Mouse (Mus musculus) forebrain, embryonic 15.5 days (tissue): ENCODE measurements around the gene Rbfox1. TPM values are rescaled to one million over a fixed set of nuclear protein-coding genes. Genes with fewer than 3 reads are reported as not detected.

ENCODE experiments used
- ATAC-seq: fragments of 200-750 bp; cut with Nextera tagmentation; replicated peaks from 2 replicates; pipeline ENCODE4 v1.8.0; 2017; ENCODE audit warnings: mild to moderate bottlenecking, moderate TSS enrichment, moderate library complexity
- H3K27ac ChIP-seq: fragments of 300-500 bp; sonication (generic); replicated peaks from 2 replicates; pipeline ENCODE4 v1.5.1; 2015; ENCODE audit warnings: mild to moderate bottlenecking, inconsistent platforms
- H3K27me3 ChIP-seq: fragments of 300-500 bp; sonication (generic); 2 replicates; pipeline ENCODE4 v1.6.1; 2015; ENCODE audit warnings: inconsistent platforms
- H3K36me3 ChIP-seq: fragments of 300-500 bp; sonication (generic); 2 replicates; pipeline ENCODE4 v1.6.1; 2015; ENCODE audit warnings: mild to moderate bottlenecking, inconsistent platforms
- H3K4me1 ChIP-seq: fragments of 300-500 bp; sonication (generic); 2 replicates; pipeline ENCODE4 v1.6.1; 2015; ENCODE audit warnings: inconsistent platforms
- H3K4me2 ChIP-seq: fragments of 300-500 bp; sonication (generic); replicated peaks from 2 replicates; pipeline ENCODE4 v1.6.1; 2015; ENCODE audit warnings: mild to moderate bottlenecking, inconsistent platforms
- H3K4me3 ChIP-seq: fragments of 300-500 bp; sonication (generic); 2 replicates; pipeline ENCODE4 v1.5.1; 2015; ENCODE audit warnings: mild to moderate bottlenecking, inconsistent platforms
- H3K9ac ChIP-seq: fragments of 300-500 bp; sonication (generic); replicated peaks from 2 replicates; pipeline ENCODE4 v1.6.1; 2015; ENCODE audit warnings: mild to moderate bottlenecking, inconsistent platforms
- H3K9me3 ChIP-seq: fragments of 300-500 bp; sonication (generic); 2 replicates; pipeline ENCODE4 v1.6.1; 2016; ENCODE audit warnings: inconsistent platforms
- WGBS: fragments of 180-500 bp; shearing (Covaris S2); methylation state at CpG from one replicate; pipeline ENCODE4 v1.1.7; 2015; ENCODE audit warnings: mixed read lengths; 5-methylcytosine and 5-hydroxymethylcytosine counted together
- polyA plus RNA-seq: library from polyadenylated mRNA; unstranded; fragments of >200 nt; fragmentation: Nextera tagmentation; extraction: Ambion mirVana; gene quantifications from 2 replicates; pipeline ENCODE4 v1.2.1, GENCODE M21; 2015

Gene Rbfox1
- polyA plus RNA-seq, 1 experiment from 2014 or later, result 173 TPM

DNA sequence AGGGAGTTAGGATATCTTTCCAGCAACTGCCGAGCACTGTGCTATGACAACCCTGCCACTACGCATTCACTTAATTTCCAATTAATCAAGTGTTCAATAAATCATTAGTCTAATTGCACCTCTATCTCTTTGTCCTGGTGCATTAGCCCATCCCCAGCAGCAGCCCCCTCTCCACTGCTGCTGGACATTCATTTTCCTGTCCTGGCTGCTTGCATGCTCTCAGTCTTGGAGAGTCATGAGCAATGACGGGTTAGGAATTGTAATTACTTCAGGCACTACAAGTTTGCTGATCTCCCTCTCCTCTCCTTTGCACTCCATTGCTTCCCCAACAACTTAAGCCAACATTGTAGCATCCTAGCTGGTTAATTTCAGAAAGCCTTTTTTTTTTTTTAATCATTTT lies 646.3 kb downstream of the Rbfox1 start:
- WGBS, result 27% methylated on average over 3 of the region's 3 CpGs
- H3K4me2 ChIP-seq, result no peak overlapping the region
- ATAC-seq, result no peak
- H3K4me3 ChIP-seq, result no peak overlapping the region
- no peak overlapping the region for H3K27ac ChIP-seq
- H3K36me3 ChIP-seq, result no peaks in the 10 kb centered on the region
- no peaks in the 10 kb centered on the region for H3K27me3 ChIP-seq
- no peaks in the 10 kb centered on the region for H3K9me3 ChIP-seq
- peaks cover 17% of the 10 kb centered on the region for H3K4me1 ChIP-seq
- no peak overlapping the region for H3K9ac ChIP-seq

DNA sequence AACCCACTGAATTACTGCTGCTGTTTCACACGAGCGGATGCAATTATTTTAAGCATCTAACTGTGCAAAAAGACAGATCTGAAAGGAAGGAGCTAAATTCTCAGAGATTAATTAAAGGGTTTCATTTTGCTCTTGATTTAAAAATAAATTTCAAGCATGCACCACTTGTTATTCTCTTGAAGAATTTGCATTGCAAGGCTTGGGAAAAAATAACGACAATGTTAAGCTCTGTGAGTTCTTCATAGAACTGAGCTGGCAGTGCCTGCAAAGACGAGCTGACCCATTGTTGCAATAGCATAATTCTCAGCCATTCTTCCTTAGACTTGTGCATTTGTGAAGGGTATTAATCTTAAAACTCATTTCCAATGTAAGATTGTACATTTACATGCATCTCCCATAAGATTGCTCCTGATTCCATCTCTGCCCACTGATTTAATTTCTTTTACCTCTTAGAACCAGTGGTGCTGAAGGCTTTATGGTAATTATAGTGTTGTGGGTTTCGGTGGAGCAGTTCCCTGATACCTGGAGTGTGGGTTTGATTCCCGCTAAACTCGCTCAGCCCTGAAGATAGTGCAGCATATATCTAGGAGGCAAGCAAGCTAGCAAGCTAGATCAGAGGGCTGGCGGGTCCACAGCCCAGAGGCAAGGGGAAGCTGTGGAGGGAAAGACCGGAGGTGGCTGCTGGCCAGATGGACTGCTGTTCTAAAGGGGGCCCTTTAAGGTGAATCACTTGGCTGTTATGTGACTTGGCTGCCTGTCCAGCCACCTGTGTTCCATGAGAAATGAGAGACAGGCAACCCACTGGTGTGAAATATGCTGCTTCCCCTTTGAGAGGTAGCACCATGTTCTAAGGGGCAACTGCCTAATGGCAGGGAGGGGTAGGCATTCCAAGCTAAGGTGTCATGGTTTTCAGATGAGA lies 647.2 kb downstream of the Rbfox1 start:
- no peak overlapping the region for H3K4me2 ChIP-seq

DNA sequence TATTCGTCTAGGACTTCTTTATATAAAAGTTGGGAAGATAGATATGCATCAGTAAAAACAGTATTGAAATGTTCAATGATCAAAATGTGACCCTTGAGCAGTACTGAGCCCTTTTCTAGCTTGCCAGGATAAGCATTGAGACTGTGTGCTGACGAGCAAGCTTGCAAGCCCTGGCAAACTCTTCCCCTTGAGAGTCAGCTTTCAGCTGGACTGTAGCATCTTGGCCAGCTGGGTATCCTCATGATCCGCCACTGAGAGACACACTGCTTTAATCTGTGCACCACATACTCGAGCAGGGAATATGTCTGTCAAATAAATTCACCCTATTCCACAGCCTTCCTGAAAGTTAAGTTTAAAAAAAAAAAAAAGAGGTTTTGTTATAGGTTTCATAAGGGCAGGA lies 670.6 kb downstream of the Rbfox1 start:
- Histone ChIP-seq H3K9ac (no peak overlapping the region), H3K4me1 (no peaks in the 10 kb centered on the region), H3K9me3 (no peaks in the 10 kb centered on the region), H3K36me3 (no peaks in the 10 kb centered on the region), H3K27ac (no peak overlapping the region), H3K4me3 (no peak overlapping the region), H3K4me2 (no peak overlapping the region), H3K27me3 (no peaks in the 10 kb centered on the region)
- ATAC-seq, result no peak
- WGBS, result 55% methylated on average over 4 of the region's 4 CpGs

More for the DNA sequence above, 647.2 kb downstream of the Rbfox1 start:
- 30% methylated on average over 9 of the region's 9 CpGs for WGBS
- no peaks in the 10 kb centered on the region for H3K36me3 ChIP-seq
- H3K4me3 ChIP-seq, result no peak overlapping the region
- no peaks in the 10 kb centered on the region for H3K9me3 ChIP-seq
- H3K4me1 ChIP-seq, result peaks cover 17% of the 10 kb centered on the region
- no peak overlapping the region for H3K9ac ChIP-seq
- ATAC-seq, result 0 out of 2 replicates have a peak, but pooled peaks have one; percentile 29
- H3K27me3 ChIP-seq, result no peaks in the 10 kb centered on the region
- H3K27ac ChIP-seq, result 0 out of 2 replicates have a peak overlapping the region, but pooled peaks have one; percentile 23

DNA sequence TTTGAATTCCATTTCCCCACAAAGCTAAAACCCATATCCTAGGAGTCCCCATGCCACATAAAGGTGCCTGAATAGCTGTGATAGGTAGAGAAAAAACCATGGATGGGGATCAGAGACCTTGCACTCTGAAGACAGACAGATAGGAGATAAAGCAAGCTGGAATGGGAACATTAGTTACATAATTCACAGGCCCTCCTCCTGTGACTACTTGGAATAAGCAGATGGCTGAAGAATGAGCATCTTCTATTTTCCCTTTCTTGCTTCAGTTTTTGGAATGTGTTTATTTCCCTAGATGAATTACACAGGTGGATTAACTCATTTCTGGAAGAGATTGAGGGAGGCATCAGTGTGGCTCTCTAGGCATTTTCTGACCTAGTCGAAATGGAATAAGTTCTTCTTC lies 672.6 kb downstream of the Rbfox1 start:
- Histone ChIP-seq H3K4me3 (no peak overlapping the region), H3K4me1 (no peaks in the 10 kb centered on the region), H3K27ac (no peak overlapping the region), H3K9ac (no peak overlapping the region), H3K4me2 (no peak overlapping the region), H3K9me3 (no peaks in the 10 kb centered on the region), H3K36me3 (no peaks in the 10 kb centered on the region), H3K27me3 (no peaks in the 10 kb centered on the region)
- no peak for ATAC-seq
- 90% methylated on average over 1 of the region's 1 CpGs for WGBS

DNA sequence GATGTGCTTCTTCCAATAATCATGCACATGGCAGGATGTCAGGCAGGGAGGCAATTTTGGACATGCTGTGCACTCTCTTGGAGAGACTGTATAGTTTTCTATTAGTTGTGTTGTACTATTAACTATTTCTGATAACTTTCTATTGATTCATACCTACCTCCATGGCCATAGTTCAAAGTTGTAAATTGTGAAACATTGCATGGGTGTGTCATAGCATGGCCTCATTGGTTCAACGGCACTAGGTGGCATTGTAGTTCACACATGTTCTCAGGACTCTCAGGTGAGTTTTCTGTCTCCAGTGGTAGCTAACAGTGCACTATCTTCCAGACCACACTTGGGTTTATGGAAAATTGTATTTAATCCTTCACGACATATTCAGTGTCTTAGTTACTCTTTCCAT lies 699.5 kb downstream of the Rbfox1 start:
- ATAC-seq, result no peak
- Histone ChIP-seq H3K27ac (no peak overlapping the region), H3K4me3 (no peak overlapping the region), H3K9ac (no peak overlapping the region), H3K27me3 (no peaks in the 10 kb centered on the region), H3K36me3 (no peaks in the 10 kb centered on the region), H3K4me1 (no peaks in the 10 kb centered on the region), H3K4me2 (no peak overlapping the region), H3K9me3 (no peaks in the 10 kb centered on the region)
- WGBS, result 94% methylated on average over 2 of the region's 2 CpGs

DNA sequence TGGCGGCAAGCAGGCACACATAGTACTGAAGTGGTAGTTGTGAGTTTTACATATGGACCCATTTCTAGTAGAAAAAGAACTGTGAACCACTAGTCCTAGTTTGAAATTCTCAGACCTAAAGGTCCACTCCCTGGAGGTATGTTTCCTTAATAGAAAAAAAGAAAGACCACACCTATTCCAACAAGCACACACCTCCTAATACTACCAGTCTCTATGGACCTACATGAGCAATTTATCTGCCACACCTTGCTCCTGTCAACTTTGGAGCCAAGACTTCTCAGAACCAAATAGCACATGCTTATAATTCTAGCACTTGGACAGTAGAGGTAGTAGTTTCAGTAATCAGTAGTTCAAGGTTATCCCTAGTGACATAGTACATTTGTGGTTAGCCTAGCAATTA lies 700.0 kb downstream of the Rbfox1 start:
- Histone ChIP-seq H3K4me2 (no peak overlapping the region), H3K9me3 (no peaks in the 10 kb centered on the region), H3K9ac (no peak overlapping the region), H3K27ac (no peak overlapping the region), H3K27me3 (no peaks in the 10 kb centered on the region), H3K36me3 (no peaks in the 10 kb centered on the region), H3K4me1 (no peaks in the 10 kb centered on the region), H3K4me3 (no peak overlapping the region)
- ATAC-seq, result no peak
- WGBS, result 94% methylated on average over 1 of the region's 1 CpGs

DNA sequence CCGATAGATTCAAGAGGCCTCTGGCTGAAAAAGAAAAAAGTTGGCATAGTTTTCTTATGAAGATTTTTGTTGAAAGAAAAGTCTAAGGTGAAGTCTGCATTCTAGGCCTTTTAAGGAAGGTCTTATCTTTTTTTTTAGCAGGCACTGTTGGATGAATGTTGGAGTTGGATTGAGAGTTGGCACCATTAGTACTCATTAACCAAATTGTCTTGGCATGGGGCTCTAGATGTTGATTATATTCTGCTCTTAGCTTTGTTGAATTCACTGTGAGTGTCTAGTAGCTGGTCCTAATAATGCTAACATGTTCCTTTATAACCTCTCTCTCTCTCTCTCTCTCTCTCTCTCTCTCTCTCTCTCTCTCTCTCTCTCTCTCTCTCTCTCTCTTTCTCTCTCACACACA lies 731.4 kb downstream of the Rbfox1 start:
- Histone ChIP-seq H3K4me1 (no peaks in the 10 kb centered on the region), H3K4me3 (no peak overlapping the region), H3K27me3 (no peaks in the 10 kb centered on the region), H3K36me3 (no peaks in the 10 kb centered on the region), H3K27ac (no peak overlapping the region), H3K9ac (no peak overlapping the region), H3K4me2 (no peak overlapping the region), H3K9me3 (no peaks in the 10 kb centered on the region)
- 76% methylated on average over 1 of the region's 1 CpGs for WGBS
- no peak for ATAC-seq

DNA sequence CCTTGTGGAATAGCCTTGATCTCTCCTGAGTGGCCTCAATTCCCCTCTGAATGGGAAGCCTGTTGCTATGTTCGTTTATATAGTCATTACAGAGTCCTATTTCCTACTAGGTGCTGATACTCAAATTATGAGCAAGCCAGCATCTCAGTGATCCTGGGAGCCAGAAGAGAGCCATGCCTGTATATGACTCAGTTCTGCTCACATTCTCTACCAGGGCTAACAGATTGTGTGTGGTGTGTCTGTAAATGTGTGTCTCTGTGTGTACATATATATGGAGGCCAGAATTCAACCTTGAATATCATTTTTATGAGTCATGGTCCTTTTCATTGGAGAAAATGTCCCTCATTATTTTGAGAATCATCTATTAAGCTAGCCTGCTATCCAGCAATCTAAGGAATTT lies 755.2 kb downstream of the Rbfox1 start:
- ATAC-seq, result no peak
- Histone ChIP-seq H3K27me3 (no peaks in the 10 kb centered on the region), H3K4me3 (no peak overlapping the region), H3K36me3 (no peaks in the 10 kb centered on the region), H3K9ac (no peak overlapping the region), H3K4me2 (no peak overlapping the region), H3K9me3 (no peaks in the 10 kb centered on the region), H3K27ac (no peak overlapping the region), H3K4me1 (no peaks in the 10 kb centered on the region)
- WGBS, result 39% methylated on average over 1 of the region's 1 CpGs

DNA sequence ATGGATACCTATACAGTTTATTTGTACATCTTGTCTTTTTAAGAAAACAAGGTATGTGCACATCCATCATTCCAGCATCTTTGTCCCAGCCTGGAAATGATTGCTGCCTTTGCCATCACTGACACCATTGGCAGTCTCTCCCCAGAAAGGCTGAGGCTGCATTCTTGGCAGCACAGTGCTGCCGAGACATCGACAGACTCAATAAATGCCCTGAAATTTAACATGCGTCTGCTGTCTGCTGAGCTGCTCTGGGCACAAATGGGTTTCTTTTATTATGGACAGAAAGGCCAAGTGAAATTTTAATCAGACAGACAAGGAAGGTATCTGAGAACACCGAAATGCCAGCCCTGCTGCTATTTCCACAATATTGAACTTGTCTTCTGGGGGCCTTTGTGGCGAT lies 761.8 kb downstream of the Rbfox1 start:
- Histone ChIP-seq H3K9ac (no peak overlapping the region), H3K4me2 (no peak overlapping the region), H3K4me1 (peaks cover 11% of the 10 kb centered on the region), H3K9me3 (no peaks in the 10 kb centered on the region), H3K27ac (peak overlapping the region; percentile 45), H3K4me3 (no peak overlapping the region), H3K36me3 (no peaks in the 10 kb centered on the region), H3K27me3 (no peaks in the 10 kb centered on the region)
- ATAC-seq, result 0 out of 2 replicates have a peak, but pooled peaks have one; percentile 57
- WGBS, result 22% methylated on average over 5 of the region's 5 CpGs

DNA sequence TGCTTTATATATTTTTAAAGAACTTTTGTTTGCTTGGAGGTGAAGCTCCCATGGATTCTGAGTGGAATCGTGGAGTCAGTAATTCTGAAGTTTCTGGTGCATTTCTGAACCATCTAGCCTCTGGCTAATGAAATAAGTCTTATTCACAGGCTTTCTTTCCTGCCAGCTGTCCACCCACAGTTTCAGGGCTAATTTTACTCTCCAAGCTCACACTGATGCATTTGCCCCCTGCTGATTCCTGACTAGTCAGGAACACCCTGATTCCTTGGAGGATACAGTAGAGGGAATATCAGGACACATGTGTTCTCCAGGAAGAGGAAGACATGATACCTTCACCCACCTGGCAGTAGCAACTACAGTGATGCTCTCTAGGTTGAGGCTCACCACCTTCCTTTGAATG lies 763.6 kb downstream of the Rbfox1 start:
- no peaks in the 10 kb centered on the region for H3K36me3 ChIP-seq
- H3K9ac ChIP-seq, result no peak overlapping the region
- H3K4me3 ChIP-seq, result no peak overlapping the region
- peaks cover 11% of the 10 kb centered on the region for H3K4me1 ChIP-seq
- no peak overlapping the region for H3K27ac ChIP-seq
- WGBS, result 85% methylated on average over 1 of the region's 1 CpGs
- H3K4me2 ChIP-seq, result no peak overlapping the region
- H3K27me3 ChIP-seq, result no peaks in the 10 kb centered on the region
- no peaks in the 10 kb centered on the region for H3K9me3 ChIP-seq
- no peak for ATAC-seq

DNA sequence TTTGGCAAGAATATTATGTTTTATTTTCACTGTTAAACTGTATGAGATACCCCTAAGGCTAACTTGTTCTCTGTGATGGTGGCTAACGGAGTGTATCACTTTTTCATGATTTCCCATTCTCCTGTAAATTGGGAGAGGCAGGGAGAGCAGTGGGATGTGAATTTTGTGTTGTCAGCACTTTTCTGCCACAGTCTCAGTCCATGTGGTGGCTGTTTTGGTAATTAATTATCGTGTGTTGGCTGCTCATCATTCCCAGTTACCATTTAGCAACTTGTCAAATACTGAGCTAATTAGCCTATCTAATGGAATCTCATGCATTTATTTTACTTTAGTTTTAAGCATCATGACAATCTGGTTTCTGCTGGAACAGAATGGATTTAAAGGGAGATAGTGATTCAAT lies 773.4 kb downstream of the Rbfox1 start:
- H3K4me2 ChIP-seq, result no peak overlapping the region
- H3K27me3 ChIP-seq, result no peaks in the 10 kb centered on the region
- peak; percentile 66 for ATAC-seq
- H3K9ac ChIP-seq, result no peak overlapping the region
- H3K36me3 ChIP-seq, result no peaks in the 10 kb centered on the region
- no peak overlapping the region for H3K27ac ChIP-seq
- 61% methylated on average over 2 of the region's 2 CpGs for WGBS
- H3K4me1 ChIP-seq, result no peaks in the 10 kb centered on the region
- H3K9me3 ChIP-seq, result peaks cover 16% of the 10 kb centered on the region
- no peak overlapping the region for H3K4me3 ChIP-seq

DNA sequence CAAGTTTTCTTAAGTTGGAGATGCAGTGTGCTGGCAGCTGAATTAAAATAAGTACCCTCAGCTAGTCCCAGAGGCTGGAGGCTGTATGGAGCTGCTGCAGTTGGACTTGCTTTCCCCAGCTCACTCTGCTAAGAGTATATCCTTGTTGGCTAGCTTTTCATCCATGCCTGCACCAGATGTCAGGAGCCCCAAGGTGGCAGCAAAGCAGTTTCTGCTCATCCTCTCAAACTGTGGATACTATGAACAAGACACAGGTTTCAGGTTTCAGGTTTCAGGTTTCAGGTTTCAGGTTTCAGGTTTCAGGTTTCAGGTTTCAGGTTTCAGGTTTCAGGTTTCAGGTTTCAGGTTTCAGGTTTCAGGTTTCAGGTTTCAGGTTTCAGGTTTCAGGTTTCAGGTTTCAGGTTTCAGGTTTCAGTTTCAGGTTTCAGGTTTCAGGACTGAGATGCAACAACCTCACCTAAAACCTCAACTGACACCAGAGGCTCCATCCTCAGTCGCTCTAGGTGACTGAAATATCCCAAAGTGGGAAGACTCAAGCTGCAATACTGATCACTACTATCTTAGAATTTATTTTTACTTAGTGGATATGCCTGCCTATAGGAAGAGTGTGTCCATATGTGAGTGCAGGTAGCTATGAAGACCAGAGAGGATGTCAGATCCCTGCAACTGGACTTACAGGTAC lies 801.1 kb downstream of the Rbfox1 start:
- 98% methylated on average over 1 of the region's 1 CpGs for WGBS
- Histone ChIP-seq H3K4me2 (no peak overlapping the region), H3K9me3 (no peaks in the 10 kb centered on the region), H3K27ac (no peak overlapping the region), H3K4me1 (no peaks in the 10 kb centered on the region), H3K9ac (no peak overlapping the region), H3K36me3 (no peaks in the 10 kb centered on the region), H3K27me3 (no peaks in the 10 kb centered on the region), H3K4me3 (no peak overlapping the region)
- no peak for ATAC-seq
